Mouse (Mus musculus): ENCODE data around the gene 2310007B03Rik. TPM values are rescaled to one million over a fixed set of nuclear protein-coding genes. Genes with fewer than 3 reads are reported as not detected.

The 2310007B03Rik gene
- polyA plus RNA-seq, 1 experiment from 2014 or later = 0.33 TPM

GRCm38 (mm10) chr1:93138534-93138933, 22.2 kb downstream of the 2310007B03Rik start:
- 78% methylated on average over 6 of the region's 6 CpGs for WGBS
- Histone ChIP-seq H3K9me3 (ENCODE audit: control insufficient read depth, low read length) (no peaks in the 10 kb centered on the region), H3K36me3 (replicated peaks; ENCODE audit: control insufficient read depth, insufficient read depth) (no peaks in the 10 kb centered on the region), H3K9ac (no peak overlapping the region), H3K27me3 (ENCODE audit: control insufficient read depth, insufficient read depth, low read length) (no peaks in the 10 kb centered on the region), H3K4me1 (replicated peaks; ENCODE audit: control insufficient read depth, insufficient read depth, low read length) (no peaks in the 10 kb centered on the region), H3K27ac (no peak overlapping the region), H3K4me2 (replicated peaks) (no peak overlapping the region), H3K4me3 (replicated peaks; ENCODE audit: low read length) (no peak overlapping the region)
- ATAC-seq (ENCODE audit: low FRiP score) (no peak), DNase-seq (ENCODE audit: low spot score) (no peak)

DNA sequence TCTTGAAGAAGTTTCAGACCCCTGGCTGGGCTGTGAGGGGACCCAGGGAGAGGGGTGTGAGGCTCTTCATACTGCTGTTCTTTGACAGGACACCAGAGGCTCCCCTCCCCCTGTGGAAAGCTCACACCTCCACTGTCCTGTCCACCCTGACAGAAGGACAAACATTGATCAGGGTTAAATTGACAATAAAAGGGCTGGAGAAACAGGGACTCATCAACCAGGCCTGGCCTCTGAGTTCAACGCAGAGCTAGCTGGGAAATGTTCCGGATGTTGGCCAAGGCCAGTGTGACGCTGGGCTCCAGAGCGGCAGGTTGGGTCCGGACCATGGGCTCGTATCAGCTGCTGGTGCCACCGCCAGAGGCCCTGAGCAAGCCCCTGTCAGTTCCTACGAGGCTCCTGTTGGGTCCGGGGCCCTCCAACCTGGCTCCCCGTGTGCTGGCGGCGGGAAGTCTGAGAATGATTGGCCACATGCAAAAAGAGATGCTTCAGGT, 25.7 kb downstream of the 2310007B03Rik start, which contains the start of gene Agxt:
Gene Agxt, plus strand, starts transcription at position 205 of the 491 bp plus-strand sequence.
- DNase-seq (ENCODE audit: low spot score) = no peak
- Histone ChIP-seq H3K4me1 (replicated peaks; ENCODE audit: control insufficient read depth, insufficient read depth, low read length) (no peaks in the 10 kb centered on the region), H3K9ac (no peak within 1 kb of the TSS), H3K27ac (no peak within 1 kb of the TSS), H3K36me3 (replicated peaks; ENCODE audit: control insufficient read depth, insufficient read depth) (no peaks in the 10 kb centered on the region), H3K4me2 (replicated peaks) (no peak within 1 kb of the TSS), H3K4me3 (replicated peaks; ENCODE audit: low read length) (no peak within 1 kb of the TSS), H3K27me3 (ENCODE audit: control insufficient read depth, insufficient read depth, low read length) (no peaks in the 10 kb centered on the region), H3K9me3 (ENCODE audit: control insufficient read depth, low read length) (no peaks in the 10 kb centered on the region)
- WGBS = 90% methylated on average over 12 of the region's 12 CpGs
- ATAC-seq (ENCODE audit: low FRiP score) = no peak

DNA sequence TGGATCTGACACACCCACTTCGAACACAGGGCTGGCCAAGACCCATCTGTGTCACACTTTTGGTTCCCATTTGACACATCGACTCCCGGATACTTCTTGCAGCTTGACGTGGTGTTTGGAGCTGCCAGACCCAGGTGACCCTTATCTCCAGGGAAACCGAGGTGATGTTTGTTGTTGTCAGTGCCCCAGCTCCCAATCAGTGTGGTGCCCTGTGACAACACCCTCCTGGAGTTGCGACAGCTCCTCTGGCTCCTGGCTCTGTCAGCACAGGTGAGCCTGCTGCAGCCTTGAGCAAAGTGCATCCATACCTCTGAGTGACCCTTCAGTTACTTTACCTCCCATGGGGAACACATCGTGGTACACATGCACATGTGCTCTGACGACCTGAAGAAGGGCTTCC, 28.1 kb downstream of the 2310007B03Rik start:
- 70% methylated on average over 8 of the region's 8 CpGs for WGBS

GRCm38 (mm10) chr1:93130242-93130983, 30.3 kb downstream of the 2310007B03Rik start:
- no peak overlapping the region for H3K9ac ChIP-seq
- no peak overlapping the region for H3K27ac ChIP-seq
- H3K27me3 ChIP-seq (ENCODE audit: control insufficient read depth, insufficient read depth, low read length) = no peaks in the 10 kb centered on the region
- 74% methylated on average over 10 of the region's 10 CpGs for WGBS
- no peak for ATAC-seq (ENCODE audit: low FRiP score)
- DNase-seq (ENCODE audit: low spot score) = no peak
- no peaks in the 10 kb centered on the region for H3K9me3 ChIP-seq (ENCODE audit: control insufficient read depth, low read length)
- H3K4me1 ChIP-seq (replicated peaks; ENCODE audit: control insufficient read depth, insufficient read depth, low read length) = no peaks in the 10 kb centered on the region
- no peak overlapping the region for H3K4me2 ChIP-seq (replicated peaks)
- H3K36me3 ChIP-seq (replicated peaks; ENCODE audit: control insufficient read depth, insufficient read depth) = no peaks in the 10 kb centered on the region
- no peak overlapping the region for H3K4me3 ChIP-seq (replicated peaks; ENCODE audit: low read length)

More for the DNA sequence above, 28.1 kb downstream of the 2310007B03Rik start:
- H3K27ac ChIP-seq = no peak overlapping the region
- H3K4me2 ChIP-seq (replicated peaks) = no peak overlapping the region
- no peak overlapping the region for H3K9ac ChIP-seq
- no peak overlapping the region for H3K4me3 ChIP-seq (replicated peaks; ENCODE audit: low read length)
- no peaks in the 10 kb centered on the region for H3K36me3 ChIP-seq (replicated peaks; ENCODE audit: control insufficient read depth, insufficient read depth)
- no peak for DNase-seq (ENCODE audit: low spot score)
- no peak for ATAC-seq (ENCODE audit: low FRiP score)
- no peaks in the 10 kb centered on the region for H3K9me3 ChIP-seq (ENCODE audit: control insufficient read depth, low read length)
- H3K4me1 ChIP-seq (replicated peaks; ENCODE audit: control insufficient read depth, insufficient read depth, low read length) = no peaks in the 10 kb centered on the region
- no peaks in the 10 kb centered on the region for H3K27me3 ChIP-seq (ENCODE audit: control insufficient read depth, insufficient read depth, low read length)

- WGBS = 36% methylated on average over 6 of the region's 6 CpGs
- Histone ChIP-seq H3K27ac (no peak overlapping the region), H3K36me3 (replicated peaks; ENCODE audit: control insufficient read depth, insufficient read depth) (no peaks in the 10 kb centered on the region), H3K4me1 (replicated peaks; ENCODE audit: control insufficient read depth, insufficient read depth, low read length) (no peaks in the 10 kb centered on the region), H3K4me2 (replicated peaks) (no peak overlapping the region), H3K9me3 (ENCODE audit: control insufficient read depth, low read length) (no peaks in the 10 kb centered on the region), H3K9ac (no peak overlapping the region), H3K4me3 (replicated peaks; ENCODE audit: low read length) (no peak overlapping the region), H3K27me3 (ENCODE audit: control insufficient read depth, insufficient read depth, low read length) (no peaks in the 10 kb centered on the region)
- peak; percentile 69 for DNase-seq (ENCODE audit: low spot score)
- no peak for ATAC-seq (ENCODE audit: low FRiP score)
Observed at GRCm38 (mm10) chr1:93128710-93129349, 31.9 kb downstream of the 2310007B03Rik start.

DNA sequence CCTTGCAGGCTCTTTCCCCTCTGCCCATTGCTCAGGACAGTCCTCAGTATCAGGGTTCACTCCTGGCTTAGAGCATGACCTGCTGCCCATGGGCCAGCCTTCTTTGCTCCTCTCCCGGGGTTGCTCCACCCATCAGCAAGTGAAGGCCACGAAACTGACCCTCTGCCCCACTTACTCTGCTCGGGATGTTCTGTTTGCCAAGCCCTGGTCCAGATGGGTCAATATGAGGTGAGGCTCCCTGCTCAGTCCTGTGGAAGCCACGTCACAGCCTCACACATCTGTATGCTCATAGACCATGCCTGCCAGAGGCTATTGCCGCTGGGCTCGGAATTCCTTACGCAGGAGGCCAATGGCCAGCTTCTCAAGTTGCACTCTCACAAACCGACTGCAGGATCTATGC, 32.5 kb downstream of the 2310007B03Rik start:
- Histone ChIP-seq H3K36me3 (replicated peaks; ENCODE audit: control insufficient read depth, insufficient read depth) (no peaks in the 10 kb centered on the region), H3K9me3 (ENCODE audit: control insufficient read depth, low read length) (no peaks in the 10 kb centered on the region), H3K27me3 (ENCODE audit: control insufficient read depth, insufficient read depth, low read length) (no peaks in the 10 kb centered on the region), H3K4me3 (replicated peaks; ENCODE audit: low read length) (no peak overlapping the region), H3K9ac (no peak overlapping the region), H3K4me2 (replicated peaks) (no peak overlapping the region), H3K4me1 (replicated peaks; ENCODE audit: control insufficient read depth, insufficient read depth, low read length) (no peaks in the 10 kb centered on the region), H3K27ac (no peak overlapping the region)
- ATAC-seq (ENCODE audit: low FRiP score) (no peak), DNase-seq (ENCODE audit: low spot score) (no peak)
- 88% methylated on average over 8 of the region's 8 CpGs for WGBS

DNA sequence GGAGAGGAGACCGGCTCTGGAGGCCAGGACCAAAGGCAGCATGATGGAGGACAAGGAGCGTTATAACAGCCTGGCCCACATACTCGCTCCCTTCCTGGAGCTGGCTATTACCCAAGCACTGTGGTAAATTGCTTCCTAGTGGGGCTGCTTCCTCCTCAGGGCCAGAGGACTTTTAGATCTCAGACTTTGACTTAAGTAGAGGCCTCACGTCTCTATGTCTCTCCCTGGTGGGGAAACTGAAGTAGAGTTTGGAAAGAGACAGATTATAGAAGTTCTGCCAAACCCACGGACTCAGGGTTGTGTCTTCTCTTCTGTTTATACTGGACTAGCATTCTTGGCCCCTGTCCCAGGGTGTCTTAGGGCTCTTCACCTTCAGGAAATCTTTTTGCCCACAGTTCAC, 35.5 kb downstream of the 2310007B03Rik start:
- Histone ChIP-seq H3K9ac (no peak overlapping the region), H3K27me3 (ENCODE audit: control insufficient read depth, insufficient read depth, low read length) (no peaks in the 10 kb centered on the region), H3K9me3 (ENCODE audit: control insufficient read depth, low read length) (no peaks in the 10 kb centered on the region), H3K4me3 (replicated peaks; ENCODE audit: low read length) (no peak overlapping the region), H3K36me3 (replicated peaks; ENCODE audit: control insufficient read depth, insufficient read depth) (no peaks in the 10 kb centered on the region), H3K4me2 (replicated peaks) (no peak overlapping the region), H3K4me1 (replicated peaks; ENCODE audit: control insufficient read depth, insufficient read depth, low read length) (no peaks in the 10 kb centered on the region), H3K27ac (no peak overlapping the region)
- no peak for ATAC-seq (ENCODE audit: low FRiP score)
- no peak for DNase-seq (ENCODE audit: low spot score)
- 57% methylated on average over 5 of the region's 5 CpGs for WGBS

DNA sequence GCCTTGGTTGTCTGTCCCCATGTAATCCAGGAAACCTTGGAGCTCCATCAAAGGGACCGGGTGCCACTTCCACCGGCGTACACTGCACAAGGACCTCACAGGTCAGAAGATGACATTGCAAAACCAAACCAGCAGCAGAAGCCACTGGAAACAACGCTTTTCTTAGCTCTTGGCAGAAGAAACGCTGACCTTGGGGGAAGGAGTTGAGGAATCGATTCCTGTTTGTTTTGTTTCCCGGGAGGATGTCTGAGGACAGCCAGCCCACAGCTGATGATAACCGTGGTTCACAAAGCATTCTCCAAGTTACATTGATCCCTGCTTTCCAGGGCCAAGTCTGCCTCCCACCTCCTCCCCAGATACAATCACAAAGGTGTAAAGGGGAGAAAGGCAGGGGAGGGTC, 36.7 kb downstream of the 2310007B03Rik start:
- Histone ChIP-seq H3K9ac (no peak overlapping the region), H3K27me3 (ENCODE audit: control insufficient read depth, insufficient read depth, low read length) (no peaks in the 10 kb centered on the region), H3K36me3 (replicated peaks; ENCODE audit: control insufficient read depth, insufficient read depth) (no peaks in the 10 kb centered on the region), H3K4me3 (replicated peaks; ENCODE audit: low read length) (no peak overlapping the region), H3K4me1 (replicated peaks; ENCODE audit: control insufficient read depth, insufficient read depth, low read length) (no peaks in the 10 kb centered on the region), H3K9me3 (ENCODE audit: control insufficient read depth, low read length) (no peaks in the 10 kb centered on the region), H3K4me2 (replicated peaks) (no peak overlapping the region), H3K27ac (no peak overlapping the region)
- 79% methylated on average over 8 of the region's 8 CpGs for WGBS
- DNase-seq (ENCODE audit: low spot score) = no peak
- ATAC-seq (ENCODE audit: low FRiP score) = no peak

DNA sequence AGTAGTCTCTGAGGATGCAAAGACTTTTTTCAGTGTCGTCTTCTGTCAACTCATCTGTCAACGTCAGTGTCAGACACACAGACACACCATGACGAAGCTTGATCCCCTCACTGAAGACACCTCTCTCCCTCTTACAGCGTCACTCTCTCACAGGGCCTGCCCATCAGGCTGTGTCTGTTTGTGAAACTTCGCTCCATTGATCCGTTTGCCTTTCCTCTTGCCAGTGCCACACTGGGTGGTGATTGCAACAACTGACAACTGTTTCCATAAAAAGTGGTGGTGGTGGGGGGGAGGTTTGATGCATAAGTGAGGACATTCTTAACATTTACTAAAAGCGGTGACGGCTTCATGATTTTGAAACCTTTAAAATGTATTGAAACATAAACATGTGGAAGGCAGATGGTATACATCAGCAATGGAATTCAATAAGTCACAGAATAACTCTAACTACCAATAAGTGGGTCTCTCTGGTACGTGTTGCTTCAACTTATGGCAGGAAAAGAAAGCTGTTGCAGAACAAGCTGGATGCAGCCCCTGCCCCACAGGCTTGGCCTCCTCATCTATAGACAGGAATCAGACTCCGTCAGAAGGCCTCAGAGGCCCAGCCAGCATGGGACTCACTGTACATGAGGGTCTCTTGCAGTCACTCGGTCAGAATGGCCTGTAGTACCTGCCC, 37.4 kb downstream of the 2310007B03Rik start:
- no peaks in the 10 kb centered on the region for H3K4me1 ChIP-seq (replicated peaks; ENCODE audit: control insufficient read depth, insufficient read depth, low read length)
- no peaks in the 10 kb centered on the region for H3K27me3 ChIP-seq (ENCODE audit: control insufficient read depth, insufficient read depth, low read length)
- no peak overlapping the region for H3K9ac ChIP-seq
- no peaks in the 10 kb centered on the region for H3K9me3 ChIP-seq (ENCODE audit: control insufficient read depth, low read length)
- DNase-seq (ENCODE audit: low spot score) (no peak), ATAC-seq (ENCODE audit: low FRiP score) (no peak)
- H3K4me2 ChIP-seq (replicated peaks) = no peak overlapping the region
- H3K4me3 ChIP-seq (replicated peaks; ENCODE audit: low read length) = no peak overlapping the region
- no peaks in the 10 kb centered on the region for H3K36me3 ChIP-seq (replicated peaks; ENCODE audit: control insufficient read depth, insufficient read depth)
- no peak overlapping the region for H3K27ac ChIP-seq
- WGBS = 78% methylated on average over 11 of the region's 11 CpGs
